Mouse (Mus musculus) heart, adult 2 months (tissue): Measurements from ENCODE around the gene Kin. TPM values are rescaled to one million over a fixed set of nuclear protein-coding genes. Genes with fewer than 3 reads are reported as not detected.

Experiments used
- DNase-seq, 2 experiments: peaks; one replicate each; pipeline ENCODE4 v3.0.0; 2021
- H3K27ac ChIP-seq: fragments of 200-600 bp; 2 replicates; pipeline ENCODE4 v1.8.1; 2022
- H3K27me3 ChIP-seq: fragments of 200-500 bp; 2 replicates; pipeline ENCODE4 v1.6.1; 2012; ENCODE audit warnings: mild to moderate bottlenecking, low read length, inconsistent platforms, mixed read lengths; ENCODE audit not compliant: control insufficient read depth, insufficient read depth
- H3K36me3 ChIP-seq: fragments of 200-500 bp; 2 replicates; pipeline ENCODE4 v1.6.1; 2012; ENCODE audit warnings: low read length, inconsistent platforms; ENCODE audit not compliant: control insufficient read depth, insufficient read depth
- H3K4me1 ChIP-seq: fragments of 200-500 bp; 2 replicates; pipeline ENCODE4 v1.6.1; 2011; ENCODE audit warnings: low read length; ENCODE audit not compliant: control insufficient read depth, insufficient read depth
- H3K4me3 ChIP-seq: fragments of 200-600 bp; 2 replicates; pipeline ENCODE4 v1.8.1; 2022
- H3K79me2 ChIP-seq: fragments of 200-500 bp; replicated peaks from 2 replicates; pipeline ENCODE4 v1.6.1; 2012; ENCODE audit warnings: mild to moderate bottlenecking, inconsistent platforms, low read length, moderate library complexity, mixed read lengths; ENCODE audit not compliant: control insufficient read depth, insufficient read depth
- H3K9ac ChIP-seq: fragments of 200-500 bp; 2 replicates; pipeline ENCODE4 v1.6.1; 2012; ENCODE audit warnings: low read depth, mild to moderate bottlenecking, control low read depth, inconsistent platforms, low read length, mixed read lengths
- CTCF ChIP-seq: fragments of 200-600 bp; IDR thresholded peaks from 2 replicates; pipeline ENCODE4 v1.8.1; 2022; ENCODE audit warnings: antibody characterized with exemption, mild to moderate bottlenecking, moderate library complexity
- EP300 ChIP-seq: fragments of 200-500 bp; IDR thresholded peaks from 2 replicates; pipeline ENCODE4 v1.6.1; 2011; ENCODE audit warnings: low read depth, low read length, control low read depth; ENCODE audit not compliant: insufficient read depth
- POLR2A ChIP-seq: fragments of 200-500 bp; IDR thresholded peaks from 2 replicates; pipeline ENCODE4 v1.6.1; 2011; ENCODE audit warnings: mild to moderate bottlenecking, low read depth, low read length, control low read depth; ENCODE audit not compliant: insufficient read depth
- WGBS: fragments of 180-500 bp; shearing (Covaris S2); methylation state at CpG from one replicate; pipeline ENCODE4 v1.1.7; 2018; 5-methylcytosine and 5-hydroxymethylcytosine counted together
- intact Hi-C: fragments of 180-260 bp; cut with DNase I; formaldehyde crosslinking; loops from one replicate; pipeline ENCODE4 v1.15.1; 2025
- polyA plus RNA-seq: library from polyadenylated mRNA; depleted of rRNA; stranded (reverse); fragments of >200 nt; gene quantifications from 2 replicates; pipeline ENCODE4 v1.2.3, GENCODE M21; 2012
- total RNA-seq, 2 experiments: library from RNA; stranded (reverse); gene quantifications; 2 replicates each; pipeline ENCODE4 v1.2.3; 2021

The Kin gene
- total and polyA plus RNA-seq, 3 experiments: 3.8 to 7.7 (median 6.5) TPM

DNA sequence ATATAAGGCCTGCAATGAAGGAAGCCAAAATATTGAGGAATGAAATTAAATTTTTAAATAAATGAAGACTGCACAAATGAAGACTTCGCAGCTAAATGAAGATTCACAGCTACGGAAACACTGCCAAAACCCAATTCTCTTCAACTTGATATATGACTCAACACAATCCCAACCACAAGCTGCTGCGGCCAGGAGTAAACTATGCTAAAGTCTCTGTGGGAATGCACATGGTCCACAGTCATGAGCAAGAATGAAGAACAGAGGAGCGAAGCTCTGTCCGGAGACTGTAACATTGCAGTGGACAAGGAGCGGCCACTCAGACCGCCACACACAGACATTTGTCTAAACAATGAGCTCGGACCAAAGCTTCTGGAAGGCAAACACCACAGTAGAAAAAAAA is 3.7 kb upstream of the Kin start:
- H3K9ac ChIP-seq: no peak overlapping the region
- 46% methylated on average over 8 of the region's 8 CpGs for WGBS
- intact Hi-C loops: no loop called here
- no peak overlapping the region for H3K27ac ChIP-seq
- TF ChIP-seq CTCF (no peak), POLR2A (no peak), EP300 (no peak)
- H3K36me3 ChIP-seq: peaks cover 20% of the 10 kb centered on the region
- DNase-seq: no peak
- H3K4me1 ChIP-seq: peaks cover 26% of the 10 kb centered on the region
- peaks cover 17% of the 10 kb centered on the region for H3K79me2 ChIP-seq
- H3K4me3 ChIP-seq: peak overlapping the region; percentile 15; the same call in 1 of the 2 replicates
- H3K27me3 ChIP-seq: no peaks in the 10 kb centered on the region

DNA sequence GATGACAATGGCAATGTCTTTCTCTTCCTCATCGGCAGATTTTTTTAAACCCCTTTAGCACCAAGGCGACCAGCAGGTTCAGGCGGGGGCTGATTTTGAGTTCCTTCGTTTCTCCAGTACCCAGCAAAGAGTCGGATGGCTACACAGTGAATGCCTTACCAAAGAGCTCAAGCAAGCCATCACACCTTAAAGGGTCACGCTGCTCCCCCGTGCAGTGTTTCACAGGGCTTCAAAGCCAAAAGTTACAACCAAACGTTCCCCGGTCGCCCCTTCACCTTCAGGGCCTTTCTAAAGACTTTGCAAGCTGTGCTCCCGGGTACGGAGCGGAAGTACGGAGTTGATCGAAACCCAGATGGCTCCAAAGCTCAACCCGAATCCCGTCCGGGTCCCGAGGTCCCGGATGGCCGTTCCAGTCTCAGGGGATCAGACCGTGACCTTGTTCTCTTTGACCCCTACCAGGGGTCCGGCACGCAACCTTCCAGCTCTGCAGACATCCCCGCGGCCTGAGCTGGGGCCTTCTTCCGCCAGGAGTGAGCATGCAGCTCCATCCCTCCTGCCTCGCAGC is 566 bp upstream of the Kin start:
- Histone ChIP-seq H3K9ac (peak overlapping the region; percentile 97), H3K27me3 (no peaks in the 10 kb centered on the region), H3K79me2 (peaks cover 14% of the 10 kb centered on the region), H3K4me3 (peak overlapping the region; percentile 92), H3K27ac (peak overlapping the region; percentile 99), H3K36me3 (peaks cover 3% of the 10 kb centered on the region), H3K4me1 (peaks cover 18% of the 10 kb centered on the region)
- 0% methylated on average over 28 of the region's 28 CpGs for WGBS
- TF ChIP-seq CTCF: no peak
- no peak for TF ChIP-seq EP300
- no peak for TF ChIP-seq POLR2A
- intact Hi-C loops: loop anchor here (1.0 kb wide), 1 partner anchor 32 kb away; the partner anchor contains the start of gene Taf3
- DNase-seq: no peak

DNA sequence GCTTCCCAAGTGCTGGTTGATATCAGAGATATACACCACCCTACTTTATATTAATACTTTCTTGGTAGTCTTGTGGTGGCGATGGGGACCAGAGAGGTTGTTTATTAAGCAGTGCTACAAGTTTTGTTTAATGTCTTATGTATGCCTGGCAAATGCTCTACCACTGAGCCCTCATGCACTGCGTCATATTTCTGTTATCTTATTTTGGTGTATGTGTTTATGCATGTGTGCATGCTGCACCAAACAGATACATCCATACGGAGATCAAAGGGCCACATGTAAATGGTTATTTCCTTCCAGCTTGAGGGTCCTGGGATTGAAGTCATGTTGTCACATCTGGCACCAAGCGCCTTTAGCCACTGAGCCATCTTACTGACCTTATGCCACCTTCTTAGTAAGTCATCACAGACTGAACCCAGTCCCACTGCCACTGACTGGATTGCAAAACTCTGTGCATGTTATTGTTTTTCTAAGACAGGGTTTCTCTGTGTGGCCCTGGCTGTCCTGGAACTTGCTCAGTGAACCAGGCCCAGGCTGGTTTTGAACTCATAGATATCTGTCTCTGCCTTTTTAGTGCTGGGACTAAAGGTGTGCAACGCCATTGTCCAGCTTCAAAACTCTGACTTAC is 1.2 kb downstream of the Kin start:
- Histone ChIP-seq H3K4me3 (peak overlapping the region; percentile 92), H3K27me3 (no peaks in the 10 kb centered on the region), H3K4me1 (peaks cover 11% of the 10 kb centered on the region), H3K9ac (no peak overlapping the region), H3K27ac (no peak overlapping the region), H3K36me3 (peaks cover 3% of the 10 kb centered on the region), H3K79me2 (peaks cover 8% of the 10 kb centered on the region; the same call in 1 of the 2 replicates)
- TF ChIP-seq EP300: no peak
- TF ChIP-seq CTCF: no peak
- TF ChIP-seq POLR2A: no peak
- 85% methylated on average over 5 of the region's 5 CpGs for WGBS
- DNase-seq: no peak
- intact Hi-C loops: no loop called here

DNA sequence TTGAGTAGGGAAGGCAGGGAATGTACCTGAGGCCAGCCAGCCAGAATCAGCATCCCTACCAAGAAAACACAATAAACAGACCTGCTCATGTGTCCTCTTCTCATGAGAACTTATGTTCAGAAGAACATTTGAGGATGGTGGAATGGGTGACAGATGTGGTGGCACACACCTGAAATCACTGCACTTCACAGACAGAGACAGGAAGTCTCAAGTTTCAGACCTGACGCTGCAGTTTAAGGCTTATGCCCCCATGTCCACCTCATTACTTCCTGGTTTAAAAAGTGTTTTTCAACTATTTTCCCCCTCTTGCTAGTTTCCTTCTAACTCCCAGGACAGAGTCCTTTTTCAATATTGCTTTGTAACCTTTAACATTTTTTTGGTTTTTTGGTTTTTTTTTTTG is 2.3 kb downstream of the Kin start:
- no peak overlapping the region for H3K4me3 ChIP-seq
- no peaks in the 10 kb centered on the region for H3K27me3 ChIP-seq
- H3K9ac ChIP-seq: no peak overlapping the region
- no peak for TF ChIP-seq CTCF
- no peak for TF ChIP-seq POLR2A
- TF ChIP-seq EP300: no peak
- intact Hi-C loops: no loop called here
- peaks cover 3% of the 10 kb centered on the region for H3K36me3 ChIP-seq
- H3K27ac ChIP-seq: no peak overlapping the region
- peaks cover 8% of the 10 kb centered on the region; the same call in 1 of the 2 replicates for H3K79me2 ChIP-seq
- peaks cover 8% of the 10 kb centered on the region for H3K4me1 ChIP-seq
- 45% methylated on average over 1 of the region's 1 CpGs for WGBS
- DNase-seq: no peak

DNA sequence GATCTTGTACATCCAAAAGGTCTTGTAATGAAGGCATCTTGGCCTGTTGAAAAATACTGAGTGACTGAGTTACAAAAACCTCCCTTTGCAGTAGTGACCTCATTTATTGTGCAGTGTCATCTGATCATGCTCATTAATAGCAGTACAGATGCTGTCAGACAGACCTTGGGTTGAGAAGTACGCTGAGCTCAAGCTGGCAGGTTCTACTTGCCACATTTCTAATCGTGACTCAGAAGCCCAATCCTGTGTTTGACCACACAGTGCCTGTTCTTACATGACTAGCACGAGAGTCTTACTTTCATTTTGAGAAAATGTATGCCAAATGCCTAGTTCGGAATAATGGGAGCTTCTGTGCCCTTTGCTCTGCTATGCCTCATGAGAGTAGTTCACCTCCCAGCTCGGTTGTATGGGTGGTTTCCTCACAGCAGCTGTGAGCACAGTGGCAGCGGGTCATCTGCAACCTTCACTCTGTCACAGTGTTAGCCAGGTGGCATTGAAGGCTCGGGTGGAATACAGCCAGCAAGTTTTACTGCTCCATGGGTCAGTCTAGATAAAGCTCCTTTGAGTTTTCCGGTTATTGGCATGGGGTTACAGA is 7.0 kb downstream of the Kin start:
- Histone ChIP-seq H3K79me2 (peaks cover 5% of the 10 kb centered on the region; the same call in 1 of the 2 replicates), H3K9ac (no peak overlapping the region), H3K4me3 (no peak overlapping the region), H3K27ac (no peak overlapping the region), H3K4me1 (no peaks in the 10 kb centered on the region), H3K36me3 (peaks cover 2% of the 10 kb centered on the region), H3K27me3 (no peaks in the 10 kb centered on the region)
- no peak for DNase-seq
- no peak for TF ChIP-seq POLR2A
- TF ChIP-seq CTCF: no peak
- no peak for TF ChIP-seq EP300
- intact Hi-C loops: no loop called here
- WGBS: 71% methylated on average over 8 of the region's 8 CpGs

DNA sequence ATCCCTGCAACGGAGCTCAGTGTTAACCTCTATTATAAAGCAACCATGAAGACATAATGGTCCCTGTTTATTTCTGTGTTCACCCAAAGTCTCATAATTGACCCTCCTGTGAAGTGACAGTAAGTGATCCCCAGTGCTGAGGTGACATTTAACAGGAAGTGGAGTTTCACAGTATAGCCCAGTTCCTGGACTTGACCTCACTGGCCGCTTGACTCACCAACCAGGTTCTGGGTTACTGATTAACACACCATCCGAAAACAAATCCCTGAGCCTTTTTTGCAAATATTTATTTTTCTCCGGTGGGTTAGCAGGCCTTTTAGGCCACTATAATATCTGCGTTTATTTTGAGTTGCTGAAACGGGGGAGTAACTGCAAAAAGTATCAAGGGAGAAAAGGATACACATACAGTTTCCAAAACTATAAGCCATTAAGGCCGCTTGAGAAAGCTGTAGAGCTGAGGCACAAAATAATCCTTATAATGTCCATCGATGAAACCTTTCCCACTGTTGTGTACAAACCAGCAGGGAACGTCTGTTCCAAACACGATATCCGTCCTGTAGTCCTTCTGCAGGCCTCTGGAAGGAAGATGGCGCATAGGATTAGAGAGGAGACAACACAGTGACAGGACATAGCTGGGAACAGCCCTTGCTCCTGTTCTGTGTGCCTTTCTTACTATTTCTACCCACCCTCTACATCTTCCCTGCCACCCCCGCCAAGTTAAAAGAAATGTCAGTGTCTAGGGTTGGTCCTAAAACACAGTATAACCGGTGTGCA is 14.1 kb downstream of the Kin start:
- Histone ChIP-seq H3K27me3 (no peaks in the 10 kb centered on the region), H3K9ac (no peak overlapping the region), H3K4me3 (no peak overlapping the region), H3K4me1 (no peaks in the 10 kb centered on the region), H3K27ac (no peak overlapping the region), H3K79me2 (no peaks in the 10 kb centered on the region), H3K36me3 (peaks cover 4% of the 10 kb centered on the region)
- intact Hi-C loops: no loop called here
- WGBS: 89% methylated on average over 14 of the region's 14 CpGs
- DNase-seq: no peak
- TF ChIP-seq EP300 (no peak), POLR2A (no peak), CTCF (no peak)
